Mouse (Mus musculus) heart, adult 9 months (tissue): ENCODE measurements at regions not wholly inside any gene's neighbourhood (a gene's known extent, or its start where the extent isn't known, plus 50 kb on each side); places are given as distances from the start of the nearest gene placed in this dataset.

Source experiments
- DNase-seq, 2 experiments: peaks; one replicate each; pipeline ENCODE4 v3.0.0; 2022; ENCODE audit warnings: low spot score in 2 of 2

DNA sequence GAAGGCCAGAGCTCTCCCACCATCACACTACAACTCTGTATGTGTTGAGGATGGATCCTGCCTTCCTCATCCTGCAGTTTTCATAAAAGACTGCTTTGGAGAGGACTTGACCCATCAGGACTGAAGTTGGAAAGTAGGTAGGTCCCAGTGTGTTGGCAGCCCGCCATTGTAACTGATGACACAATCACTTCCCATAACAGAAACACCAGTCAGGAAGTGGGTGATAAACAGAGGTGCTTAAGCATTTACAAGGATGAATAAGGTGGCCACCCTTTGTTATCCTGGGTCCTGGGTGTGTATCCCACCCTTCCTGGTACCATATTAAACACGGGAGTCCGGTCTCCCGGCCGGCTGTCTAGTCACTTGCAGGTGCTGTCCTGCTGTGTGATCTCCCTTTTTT lies 118.3 kb downstream of the Snx10 start:
- peak in 1 of 2 experiments; percentile 7 for DNase-seq

DNA sequence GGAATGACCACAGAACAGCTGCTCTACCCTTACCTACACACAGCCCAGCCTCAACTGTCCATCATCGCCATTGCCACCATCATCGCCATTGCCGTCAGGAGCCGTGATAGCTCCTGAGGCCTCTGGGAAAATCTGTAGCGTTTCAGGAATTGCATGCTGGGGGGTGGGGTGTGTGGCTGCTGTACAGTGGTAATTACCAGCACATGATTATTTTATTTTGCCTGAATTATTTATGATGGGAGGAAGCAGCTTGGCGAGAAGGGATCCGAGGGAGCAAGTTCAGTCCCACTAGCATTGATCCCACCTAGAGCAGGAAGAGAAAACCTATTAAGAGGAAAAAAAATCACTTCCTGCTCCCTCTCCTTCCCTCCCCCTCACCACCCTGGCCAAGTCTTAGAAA lies 125.1 kb downstream of the Snx10 start:
- no peak for DNase-seq

DNA sequence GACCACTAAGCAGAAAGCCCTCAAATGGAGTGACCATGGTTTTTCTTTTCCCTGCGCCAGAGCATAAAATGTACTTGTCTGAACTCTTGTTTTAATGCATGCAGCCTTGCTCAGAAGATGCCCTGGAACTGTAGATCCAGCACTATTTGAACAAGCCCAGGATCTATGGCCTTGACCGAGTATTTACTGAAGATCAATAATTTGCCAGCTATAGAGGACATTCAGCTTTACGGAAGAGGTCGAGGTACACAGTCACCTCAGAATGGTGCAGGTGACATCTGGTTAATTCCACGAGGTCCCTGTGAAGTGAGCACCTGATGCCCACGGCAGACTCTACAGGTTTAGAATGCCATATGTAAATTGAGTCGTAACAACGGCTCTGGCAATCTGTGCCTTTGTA lies 130.1 kb downstream of the Snx10 start:
- DNase-seq, result no peak

DNA sequence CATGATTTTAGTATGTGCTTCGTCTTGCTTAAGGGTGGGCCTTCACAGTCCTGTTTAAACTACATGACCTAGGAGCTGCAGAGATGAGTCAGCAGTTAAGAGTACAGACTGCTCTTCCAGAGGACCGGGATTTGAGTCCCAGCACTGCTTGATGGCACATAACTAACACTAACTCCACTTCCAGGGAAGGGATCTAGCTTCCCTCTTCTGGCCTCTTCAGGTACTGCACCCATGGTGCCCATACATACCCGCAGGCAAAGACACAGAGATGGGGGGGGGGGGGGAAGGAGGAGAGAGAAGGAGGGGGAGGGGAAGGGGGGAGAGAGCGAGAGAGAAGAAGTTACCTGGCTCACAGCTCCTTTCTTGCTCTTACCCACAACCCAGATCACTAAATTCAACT lies 131.3 kb downstream of the Snx10 start:
- no peak for DNase-seq

DNA sequence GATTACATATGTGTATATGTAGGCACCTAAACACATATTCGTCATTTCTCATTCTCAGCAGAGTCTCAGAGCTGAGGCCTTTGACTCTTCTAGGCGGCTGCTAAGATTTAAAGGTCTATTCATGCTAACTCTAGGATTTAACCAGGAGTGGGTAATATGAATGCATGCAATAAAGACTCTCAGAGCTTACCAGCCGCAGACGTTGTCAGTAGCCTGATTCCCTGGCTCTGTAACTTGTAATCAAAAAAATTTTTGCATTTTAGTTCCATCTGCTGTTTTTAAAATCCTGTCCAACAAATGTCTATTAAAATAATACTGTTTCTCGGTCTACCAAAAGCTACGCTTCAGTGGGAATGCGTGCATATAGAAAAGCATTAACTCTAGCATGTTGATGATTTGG lies 132.4 kb downstream of the Snx10 start:
- DNase-seq, result no peak

DNA sequence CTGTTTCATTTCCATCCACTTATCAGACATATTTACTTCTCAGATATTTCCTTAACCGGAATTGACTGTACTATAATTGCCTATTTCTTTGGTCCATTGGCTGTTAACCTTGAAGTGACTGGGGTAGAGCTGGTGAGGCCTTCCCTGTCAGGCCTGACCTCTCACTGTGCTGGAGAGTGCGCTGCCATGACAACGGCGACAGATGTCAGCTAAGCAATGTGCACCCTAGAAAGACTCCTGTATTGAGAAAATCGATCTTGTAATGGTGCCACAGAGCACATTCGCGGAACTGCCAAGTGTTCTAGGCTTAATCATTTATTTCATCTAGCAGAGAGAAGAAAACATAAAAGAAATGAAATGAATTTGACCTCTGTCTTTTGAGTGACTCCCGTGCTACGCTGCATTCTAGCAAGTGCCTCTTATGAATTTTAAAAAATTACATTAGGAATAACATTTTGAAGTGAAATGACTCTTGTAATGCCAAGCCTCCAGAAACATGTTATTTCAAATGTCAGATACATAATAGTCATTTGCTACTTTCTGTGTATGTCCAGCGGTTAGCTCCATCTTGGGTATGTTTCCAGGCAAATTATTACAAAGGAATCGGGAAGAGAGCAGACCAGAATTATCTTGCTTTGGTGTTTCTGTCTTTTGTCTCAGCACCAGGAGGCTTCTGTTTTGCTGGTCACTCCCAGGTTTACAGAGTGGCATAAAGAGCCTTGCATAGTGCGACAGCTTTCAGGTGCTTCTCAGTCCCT lies 133.4 kb downstream of the Snx10 start:
- DNase-seq, result no peak

DNA sequence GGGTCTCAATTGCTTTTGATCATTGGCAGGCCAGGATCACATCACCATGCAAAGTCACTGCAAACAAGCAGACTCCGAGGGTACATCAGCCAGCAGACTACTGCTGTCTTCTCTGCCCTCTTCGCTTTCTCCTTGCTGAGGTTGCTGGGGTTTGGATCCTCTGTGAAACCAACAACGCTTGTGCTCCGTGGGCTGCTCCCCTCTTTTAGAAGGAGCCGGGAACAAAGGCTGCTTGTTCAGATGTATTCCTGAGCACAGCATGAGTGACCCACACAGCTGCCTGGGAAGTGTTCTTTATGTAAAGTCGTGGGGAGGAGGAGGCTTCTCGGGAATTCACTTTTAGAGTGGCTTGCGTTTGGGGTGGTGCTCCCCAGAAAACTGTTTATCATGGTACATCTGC lies 134.7 kb downstream of the Snx10 start:
- no peak for DNase-seq

DNA sequence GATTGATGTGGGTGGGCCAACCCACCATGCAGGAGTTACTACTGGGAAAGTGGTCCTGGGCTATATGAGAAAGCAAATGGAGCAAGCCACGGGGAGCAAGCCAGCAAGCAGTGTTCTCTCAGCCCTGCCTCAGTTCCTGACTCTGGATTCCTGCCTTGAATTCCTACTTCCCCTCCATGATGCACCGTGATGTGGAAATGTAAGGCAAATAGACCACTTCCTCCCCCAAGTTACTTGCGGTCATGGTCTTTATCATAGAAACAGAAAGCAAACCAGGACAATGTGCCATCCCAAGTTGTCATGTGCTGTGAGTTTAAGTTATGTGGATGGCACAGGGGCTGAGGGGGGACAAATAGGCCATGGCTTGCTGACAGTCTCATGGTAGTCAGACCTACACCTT lies 139.5 kb downstream of the Snx10 start:
- no peak for DNase-seq

DNA sequence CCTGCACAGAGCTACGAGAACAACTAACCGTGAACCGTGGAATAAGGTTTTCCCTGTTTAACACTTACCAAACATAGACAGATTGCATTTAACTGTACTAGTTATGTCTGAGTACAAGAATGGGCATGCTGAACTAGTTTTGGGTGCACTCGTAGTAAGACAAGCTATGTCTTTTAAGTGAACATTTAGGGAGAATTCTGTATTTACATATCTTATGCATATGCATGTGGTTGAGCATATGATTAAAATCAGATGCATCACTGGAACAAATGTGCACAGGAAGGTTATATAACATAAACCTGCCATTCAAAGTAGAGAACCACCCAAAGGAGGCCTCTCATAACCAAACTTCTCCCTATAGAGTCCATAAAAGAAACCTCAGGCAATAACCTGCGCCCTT lies 140.3 kb downstream of the Snx10 start:
- DNase-seq, result no peak

DNA sequence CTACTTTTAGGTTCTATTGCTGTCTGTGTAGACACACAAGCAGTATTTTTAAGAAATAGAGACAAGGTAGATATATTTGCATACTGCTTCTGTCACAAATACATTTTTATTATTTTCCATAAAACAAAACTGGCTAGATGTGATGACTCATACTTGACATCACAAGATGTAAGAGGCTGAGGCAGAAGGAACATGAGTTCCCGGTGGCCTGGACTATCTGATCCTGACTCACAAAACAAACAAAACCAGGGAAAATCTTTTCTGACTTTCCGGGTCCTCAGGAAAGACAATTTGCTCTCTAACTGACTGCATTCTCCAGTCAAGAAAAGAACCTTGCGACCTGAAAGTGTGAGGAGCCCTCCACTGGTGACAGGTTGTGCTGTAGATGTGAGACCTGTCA lies 143.3 kb downstream of the Snx10 start:
- no peak for DNase-seq

DNA sequence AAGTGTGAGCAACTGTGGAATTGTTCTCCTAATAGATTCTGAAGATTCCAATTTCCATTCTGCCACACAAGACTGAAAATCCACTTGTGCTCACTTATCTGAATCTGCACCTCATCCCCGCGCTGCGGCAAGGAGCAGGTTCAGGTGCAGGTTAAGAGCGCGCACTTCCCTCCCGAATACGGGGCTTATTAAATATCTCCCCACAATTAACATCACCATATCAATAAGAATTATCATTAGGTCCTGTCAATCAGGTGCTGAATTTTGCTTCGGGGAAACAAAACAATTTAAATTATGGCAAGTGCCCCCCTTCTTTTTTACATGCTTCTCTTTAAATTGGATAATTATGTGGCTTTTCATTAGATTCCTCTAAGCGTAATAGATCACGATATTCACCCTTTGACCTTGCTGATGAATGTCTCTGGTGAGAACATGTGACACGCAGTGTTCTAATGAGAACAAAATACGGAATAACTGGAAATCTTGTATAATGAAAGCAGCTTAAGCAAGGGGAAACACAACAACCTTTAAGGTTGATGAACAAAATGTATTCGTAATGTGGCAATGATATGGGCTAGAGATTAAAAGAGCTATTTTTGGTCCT lies 151.7 kb downstream of the Snx10 start:
- no peak for DNase-seq

DNA sequence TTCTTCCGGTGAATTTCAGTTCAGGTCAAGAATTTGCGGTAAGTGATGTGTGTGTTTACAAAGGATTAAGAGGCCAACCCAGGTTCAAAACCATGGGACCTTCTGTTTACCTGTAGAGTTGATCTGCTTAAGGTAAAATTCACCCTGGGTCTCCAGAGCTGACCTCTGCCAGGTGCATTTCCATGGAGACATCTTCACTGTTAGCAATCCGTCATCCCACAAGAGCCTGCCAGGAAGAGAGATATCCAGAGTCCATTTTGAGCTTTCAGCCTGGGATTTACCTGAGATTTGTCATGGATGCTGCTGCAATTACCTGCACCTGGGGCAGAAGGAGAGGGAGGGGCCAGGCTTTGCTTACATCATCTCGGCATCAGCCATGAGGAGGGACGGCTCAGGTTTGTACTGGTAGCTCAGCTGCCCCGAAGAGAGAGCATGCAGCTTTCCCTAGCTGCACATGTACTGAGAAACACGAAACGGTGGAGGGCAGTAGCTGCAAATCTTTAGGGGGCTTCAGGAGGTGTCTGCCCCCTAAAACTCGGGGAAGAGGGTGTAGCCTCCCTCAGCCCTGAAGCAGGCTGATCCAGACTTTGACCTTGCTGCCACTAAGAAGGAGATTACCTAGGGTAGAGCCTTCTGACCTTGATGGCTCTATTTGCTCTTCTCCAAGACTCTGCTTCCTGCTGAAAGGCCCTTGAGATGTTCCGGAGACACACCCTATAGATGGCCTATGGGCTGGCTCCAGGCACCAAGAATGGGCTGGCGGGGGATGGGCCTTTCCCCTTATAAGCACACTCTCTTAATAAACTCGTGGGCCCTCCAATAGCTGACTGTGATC lies 153.7 kb downstream of the Snx10 start:
- DNase-seq, result no peak

DNA sequence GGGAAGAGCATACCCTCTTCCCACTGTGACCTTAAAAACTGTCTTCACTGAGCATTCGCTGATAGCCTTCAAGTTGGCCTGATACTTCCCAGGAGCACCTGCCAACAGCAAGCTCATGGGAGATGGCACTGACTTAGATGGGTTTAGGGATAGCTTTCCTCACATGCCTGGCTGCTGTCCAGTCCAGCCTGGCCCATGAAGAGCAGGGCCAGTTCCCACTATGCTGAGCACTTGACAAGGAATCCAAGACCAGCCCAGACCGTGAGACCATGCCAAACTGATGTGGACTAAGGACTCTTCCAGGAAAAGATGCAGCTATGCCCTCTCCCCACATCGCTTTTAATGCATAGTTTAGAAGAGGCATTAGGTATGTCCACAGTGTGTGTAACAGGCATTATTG lies 155.0 kb downstream of the Snx10 start:
- no peak for DNase-seq

DNA sequence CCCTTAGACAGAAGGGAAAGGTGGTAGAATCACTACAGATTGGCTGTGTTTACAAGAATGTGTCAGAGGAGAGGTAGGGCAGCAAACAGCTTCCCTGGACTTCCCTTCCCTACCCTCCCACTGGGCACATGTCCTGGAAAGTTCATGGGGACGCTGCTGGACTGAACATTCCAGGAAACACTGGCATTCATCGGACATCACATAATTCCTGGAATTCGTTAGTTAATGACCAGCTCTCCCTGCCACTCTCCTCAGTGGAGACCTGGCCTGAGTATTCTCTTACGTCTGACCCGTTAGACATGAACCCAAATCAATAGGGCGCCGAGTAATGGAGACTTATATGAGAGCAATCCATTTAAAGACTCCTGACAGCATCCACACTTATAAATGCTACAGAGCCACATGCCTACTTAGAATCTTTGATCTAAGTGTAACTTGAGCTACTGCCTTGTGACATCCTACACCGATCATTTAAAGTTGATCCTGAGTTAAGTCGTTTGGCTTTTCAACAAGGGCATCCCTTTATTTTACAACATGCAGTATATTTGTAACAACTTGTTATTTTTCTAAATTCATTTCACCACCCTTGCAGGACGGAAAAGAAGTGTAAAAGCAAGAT lies 156.6 kb downstream of the Snx10 start:
- peak in 1 of 2 experiments; percentile 6 for DNase-seq

DNA sequence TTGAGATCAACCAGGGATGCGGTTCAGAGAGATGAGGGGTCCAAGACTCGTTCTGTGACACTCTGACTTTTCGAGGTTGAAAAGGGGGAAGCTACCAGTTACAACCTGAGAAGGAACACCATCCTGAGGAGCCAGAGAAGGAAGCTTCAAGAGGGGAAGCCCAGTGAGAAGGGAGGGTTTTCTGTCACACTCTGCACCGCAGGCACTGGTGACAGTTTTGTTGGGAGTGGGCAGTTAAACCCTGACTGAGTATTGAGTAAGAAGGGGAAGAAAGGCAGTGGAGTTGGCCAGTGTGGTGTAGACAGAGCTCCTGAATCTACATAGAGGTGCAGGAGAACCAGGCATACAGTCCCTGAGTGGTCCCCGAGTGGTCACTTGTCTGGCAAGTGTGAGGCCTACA lies 159.4 kb downstream of the Snx10 start:
- DNase-seq, result no peak

DNA sequence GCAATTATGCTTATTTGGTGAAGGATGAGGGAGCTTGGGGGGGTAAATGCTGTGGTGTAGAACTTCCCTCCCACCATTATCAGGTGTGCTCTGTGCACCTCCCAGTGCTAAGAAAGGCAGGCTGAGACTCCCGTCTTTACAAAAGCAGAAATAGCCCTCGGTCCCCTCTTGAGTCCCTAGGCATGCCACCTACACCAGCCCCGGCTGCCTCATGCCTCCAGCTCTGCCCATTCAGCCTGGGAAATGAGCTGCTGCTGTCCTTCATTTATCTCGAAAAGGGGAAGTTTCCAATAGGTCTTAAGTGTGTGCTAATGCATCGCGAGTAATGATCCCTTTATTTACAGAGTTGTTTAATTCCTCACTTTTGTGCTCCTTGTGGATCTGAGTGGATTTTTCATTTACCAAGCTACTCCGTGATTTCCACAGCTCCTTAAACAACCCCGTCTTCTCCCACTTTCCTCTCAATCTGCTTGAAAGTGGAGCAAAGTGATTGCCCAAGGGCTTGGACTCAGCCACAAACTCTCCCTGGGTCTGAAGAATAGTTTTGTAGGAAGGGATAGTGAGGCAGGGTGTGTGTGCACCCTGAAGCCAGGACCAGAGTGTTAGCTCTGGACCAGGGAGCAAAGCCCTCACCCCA lies 162.1 kb downstream of the Snx10 start:
- DNase-seq, result no peak

DNA sequence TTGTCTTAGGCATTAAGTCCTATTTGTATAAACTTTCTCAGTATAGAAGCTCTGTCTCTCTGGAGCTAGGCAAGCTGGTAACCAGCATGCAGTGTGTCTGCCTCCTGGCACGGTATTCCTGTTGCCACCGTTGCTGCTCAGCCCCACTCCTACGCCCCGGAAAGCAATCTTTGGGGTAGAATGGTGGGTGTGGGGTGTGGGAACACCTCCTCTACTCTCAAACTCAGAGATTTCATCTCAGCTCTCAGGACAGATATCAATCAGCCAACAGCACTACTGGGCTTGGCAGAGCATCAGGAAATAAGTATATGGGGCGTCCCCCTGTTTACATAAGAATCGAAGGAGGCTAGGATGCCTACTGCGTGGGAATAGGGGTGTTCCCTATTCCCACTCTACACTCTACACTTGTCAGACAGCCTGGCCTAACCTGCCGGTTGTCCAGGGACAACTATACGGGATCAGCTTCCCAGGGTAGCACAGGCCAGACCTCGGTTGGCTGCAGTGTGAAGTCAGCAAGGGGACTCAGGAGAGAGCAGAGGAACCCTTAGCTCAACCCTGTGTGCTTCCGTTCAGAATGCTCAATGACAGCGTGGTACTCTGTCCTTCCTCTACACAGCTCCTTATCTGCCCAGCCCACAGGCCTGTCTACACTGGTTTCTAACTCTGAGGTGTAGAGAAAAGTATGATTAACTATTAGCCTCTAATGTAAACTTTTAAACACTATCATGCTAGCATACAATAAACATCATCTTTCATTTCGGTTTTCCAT lies 167.3 kb downstream of the Snx10 start:
- DNase-seq, result no peak

DNA sequence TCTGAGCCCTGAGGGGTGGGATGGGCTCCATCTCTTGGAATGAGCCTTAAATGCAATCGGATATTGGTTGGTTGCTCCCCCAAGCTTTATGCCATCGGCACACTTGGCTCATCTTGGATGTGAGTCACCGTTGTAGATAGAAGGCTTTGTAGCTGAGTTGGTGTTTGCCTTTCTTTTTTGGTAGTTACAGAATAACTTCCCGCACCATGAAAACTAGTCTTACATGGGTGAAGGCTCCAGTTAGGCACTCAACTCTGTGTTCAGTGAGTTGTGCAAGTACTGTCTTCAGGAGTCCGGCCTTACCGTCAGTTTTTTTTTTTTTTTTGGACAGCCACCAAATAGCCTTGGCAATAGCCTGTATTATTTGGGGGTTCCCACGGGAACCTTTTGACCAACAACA lies 170.3 kb downstream of the Snx10 start:
- no peak for DNase-seq

DNA sequence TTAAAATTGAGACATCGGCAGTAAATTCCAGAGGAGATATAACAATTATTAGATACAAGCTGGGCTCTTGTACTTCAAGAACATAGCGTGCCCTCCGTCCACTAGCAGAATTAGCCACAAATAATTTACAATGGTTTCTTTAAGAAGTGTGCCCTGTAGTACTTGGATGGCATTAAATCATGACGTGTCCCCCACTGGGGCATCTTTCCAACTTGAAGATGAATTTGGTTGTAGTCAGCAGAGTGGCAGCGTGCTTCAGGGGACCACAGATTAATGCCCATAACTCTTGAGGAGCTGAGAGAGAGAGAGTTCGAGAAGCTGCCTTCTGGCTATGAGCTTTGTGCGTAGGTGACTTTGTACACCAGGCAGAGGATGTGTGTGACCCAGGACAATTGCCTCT lies 172.7 kb downstream of the Snx10 start:
- no peak for DNase-seq

DNA sequence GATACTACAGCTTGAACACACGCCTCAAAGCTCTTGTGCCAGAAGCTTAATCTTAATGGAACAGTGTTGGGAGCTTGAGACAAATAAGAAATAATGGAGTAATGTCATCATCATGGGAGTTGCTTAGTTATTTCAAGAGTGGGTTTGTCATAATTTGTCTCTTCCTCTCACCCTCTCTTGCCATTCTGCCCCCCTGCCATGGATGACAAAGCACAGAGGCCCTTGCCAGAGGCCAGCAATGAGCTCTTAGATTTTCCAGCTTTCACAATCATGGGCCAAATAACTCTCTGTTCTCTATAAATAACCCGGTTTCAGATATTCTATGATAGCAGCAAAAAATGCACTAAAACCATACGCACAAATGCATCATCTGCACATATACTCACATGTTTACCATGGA lies 174.1 kb downstream of the Snx10 start:
- no peak for DNase-seq

DNA sequence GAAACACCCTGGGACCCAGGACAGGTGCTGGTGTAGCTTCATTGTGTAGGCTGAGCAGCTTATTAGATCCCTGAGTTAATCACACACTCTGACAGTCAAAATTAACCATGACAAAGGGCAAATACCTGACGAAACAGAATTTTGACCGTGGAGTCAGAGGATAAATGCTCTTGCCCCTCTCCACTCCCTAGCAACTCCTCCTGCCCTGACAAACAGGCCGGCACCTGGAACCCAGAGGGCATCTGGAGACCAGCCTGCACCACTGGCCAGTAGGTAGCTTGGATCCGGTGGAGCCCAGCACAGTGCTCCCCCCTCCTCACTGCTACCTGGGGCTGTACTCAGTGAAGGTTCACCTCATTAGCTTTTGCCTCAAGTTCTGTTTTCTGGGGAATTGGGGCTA lies 174.5 kb downstream of the Snx10 start:
- DNase-seq, result no peak
